Mouse (Mus musculus) neural tube, embryonic 15.5 days (tissue): ENCODE data around the gene Stra6. TPM values are rescaled to one million over a fixed set of nuclear protein-coding genes. Genes with fewer than 3 reads are reported as not detected.
A peak's percentile ranks its signal among the peaks of the same experiment; 100 is the strongest.

ENCODE experiments used
- ATAC-seq: fragments of 200-750 bp; cut with Nextera tagmentation; 2 replicates; pipeline ENCODE4 v1.8.0; 2017; ENCODE audit warnings: mild to moderate bottlenecking, moderate TSS enrichment, moderate library complexity; ENCODE audit not compliant: low FRiP score
- H3K27ac ChIP-seq: fragments of 300-500 bp; sonication (generic); replicated peaks from 2 replicates; pipeline ENCODE4 v1.5.1; 2015; ENCODE audit warnings: mild to moderate bottlenecking, inconsistent platforms
- H3K27me3 ChIP-seq: fragments of 300-500 bp; sonication (generic); replicated peaks from 2 replicates; pipeline ENCODE4 v1.6.1; 2015; ENCODE audit warnings: inconsistent platforms
- H3K36me3 ChIP-seq: fragments of 300-500 bp; sonication (generic); 2 replicates; pipeline ENCODE4 v1.6.1; 2015; ENCODE audit warnings: inconsistent platforms
- H3K4me1 ChIP-seq: fragments of 300-500 bp; sonication (generic); 2 replicates; pipeline ENCODE4 v1.6.1; 2015; ENCODE audit warnings: inconsistent platforms
- H3K4me2 ChIP-seq: fragments of 300-500 bp; sonication (generic); 2 replicates; pipeline ENCODE4 v1.6.1; 2015; ENCODE audit warnings: inconsistent platforms, mild to moderate bottlenecking, moderate library complexity
- H3K4me3 ChIP-seq: fragments of 300-500 bp; sonication (generic); replicated peaks from 2 replicates; pipeline ENCODE4 v1.5.1; 2015; ENCODE audit warnings: mild to moderate bottlenecking, inconsistent platforms
- H3K9ac ChIP-seq: fragments of 300-500 bp; sonication (generic); replicated peaks from 2 replicates; pipeline ENCODE4 v1.6.1; 2015; ENCODE audit warnings: mild to moderate bottlenecking, inconsistent platforms
- H3K9me3 ChIP-seq: fragments of 300-500 bp; sonication (generic); replicated peaks from 2 replicates; pipeline ENCODE4 v1.6.1; 2016; ENCODE audit warnings: inconsistent platforms
- WGBS: fragments of 180-500 bp; shearing (Covaris S2); methylation state at CpG from one replicate; pipeline ENCODE4 v1.1.7; 2015; ENCODE audit warnings: mixed read lengths; 5-methylcytosine and 5-hydroxymethylcytosine counted together
- polyA plus RNA-seq: library from polyadenylated mRNA; unstranded; fragments of >200 nt; fragmentation: Nextera tagmentation; extraction: Ambion mirVana; gene quantifications from 2 replicates; pipeline ENCODE4 v1.2.1, GENCODE M21; 2015

Gene Stra6
- polyA plus RNA-seq, 1 experiment from 2014 or later = 21.5 TPM

GRCm38 (mm10) chr9:58049861-58050260 is 13.7 kb upstream of the Stra6 start:
- Histone ChIP-seq H3K9ac (no peak overlapping the region), H3K4me1 (peaks cover 58% of the 10 kb centered on the region), H3K27me3 (0 out of 2 replicates have a peak, but pooled peaks cover 5% of the 10 kb centered on the region), H3K36me3 (no peaks in the 10 kb centered on the region), H3K4me2 (no peak overlapping the region), H3K9me3 (no peaks in the 10 kb centered on the region), H3K4me3 (no peak overlapping the region), H3K27ac (no peak overlapping the region)
- ATAC-seq = no peak
- 68% methylated on average over 7 of the region's 7 CpGs for WGBS

DNA sequence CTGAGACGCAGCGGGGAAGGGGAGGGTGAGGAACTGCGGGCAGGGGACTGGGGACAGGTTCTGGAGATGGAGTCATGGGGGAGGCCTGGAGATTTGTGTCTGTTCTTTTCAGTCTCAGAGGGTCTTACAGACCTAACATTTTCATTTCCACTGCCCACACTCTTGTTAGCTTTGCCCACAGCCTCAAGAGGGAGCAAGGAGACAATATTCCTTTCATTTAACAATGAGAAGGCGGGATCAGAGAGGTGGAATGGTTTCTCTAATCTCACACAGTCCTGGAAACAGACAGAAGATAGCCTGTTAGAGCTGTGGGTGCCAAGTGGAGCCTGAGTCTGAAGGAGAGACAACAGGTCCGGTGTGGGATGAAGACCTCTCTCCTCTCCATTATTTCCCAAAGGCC is 11.7 kb upstream of the Stra6 start:
- H3K27me3 ChIP-seq = 0 out of 2 replicates have a peak, but pooled peaks cover 5% of the 10 kb centered on the region
- no peak overlapping the region for H3K4me2 ChIP-seq
- WGBS = 28% methylated on average over 5 of the region's 5 CpGs
- H3K9ac ChIP-seq = no peak overlapping the region
- peaks cover 58% of the 10 kb centered on the region for H3K4me1 ChIP-seq
- no peak overlapping the region for H3K4me3 ChIP-seq
- H3K9me3 ChIP-seq = no peaks in the 10 kb centered on the region
- H3K36me3 ChIP-seq = no peaks in the 10 kb centered on the region
- no peak overlapping the region for H3K27ac ChIP-seq
- 0 out of 2 replicates have a peak, but pooled peaks have one; percentile 8 for ATAC-seq

GRCm38 (mm10) chr9:58053102-58053501 is 10.5 kb upstream of the Stra6 start:
- Histone ChIP-seq H3K4me3 (no peak overlapping the region), H3K27ac (no peak overlapping the region), H3K27me3 (peaks cover 5% of the 10 kb centered on the region; the same call in 1 of the 2 replicates), H3K9ac (no peak overlapping the region), H3K36me3 (no peaks in the 10 kb centered on the region), H3K4me2 (no peak overlapping the region), H3K4me1 (peaks cover 48% of the 10 kb centered on the region), H3K9me3 (no peaks in the 10 kb centered on the region)
- no peak for ATAC-seq
- WGBS = 15% methylated on average over 3 of the region's 3 CpGs

DNA sequence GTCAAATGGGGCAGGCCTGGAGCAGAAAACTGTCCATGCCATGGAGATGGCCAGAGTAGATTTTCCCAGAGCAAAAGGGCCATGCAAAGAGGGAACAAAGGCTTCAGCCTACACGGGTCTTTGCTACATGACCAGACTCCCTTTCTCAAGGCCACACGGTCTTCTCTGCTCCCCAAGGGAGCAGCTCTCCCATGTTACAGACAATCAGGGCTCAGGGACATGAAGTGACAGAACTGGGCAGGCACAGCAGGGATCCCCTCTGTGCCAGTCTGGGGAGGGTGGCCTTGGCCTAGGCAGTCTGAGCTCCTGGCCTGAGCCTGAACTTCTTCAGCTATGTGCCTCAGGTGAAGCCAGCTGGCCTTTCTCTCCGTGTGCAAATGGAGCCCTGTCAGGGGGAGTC is 10.0 kb upstream of the Stra6 start:
- no peak overlapping the region for H3K4me2 ChIP-seq

DNA sequence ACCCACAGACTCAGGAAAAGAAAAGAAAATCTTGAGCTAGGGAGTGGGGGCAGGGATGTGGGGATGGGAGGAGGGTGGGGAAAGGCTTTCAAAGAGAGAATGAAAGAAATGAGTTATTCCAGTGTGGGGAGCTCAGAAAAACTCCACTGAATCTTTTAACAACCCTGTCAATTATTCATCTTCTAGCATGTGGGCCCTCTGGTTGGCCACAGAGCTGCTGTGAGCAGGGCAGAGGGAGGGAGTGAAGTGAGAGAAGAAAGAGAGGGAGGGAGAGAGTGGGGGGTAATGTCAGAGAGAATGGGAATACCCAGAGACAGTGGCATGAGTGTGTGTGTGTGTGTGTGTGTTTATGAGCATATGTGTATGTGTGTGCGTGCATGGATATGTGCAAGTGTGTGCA is 9.6 kb upstream of the Stra6 start:
- peaks cover 39% of the 10 kb centered on the region for H3K4me1 ChIP-seq
- H3K9me3 ChIP-seq = no peaks in the 10 kb centered on the region
- peaks cover 5% of the 10 kb centered on the region; the same call in 1 of the 2 replicates for H3K27me3 ChIP-seq
- no peak overlapping the region for H3K4me2 ChIP-seq
- no peak overlapping the region for H3K27ac ChIP-seq
- H3K36me3 ChIP-seq = no peaks in the 10 kb centered on the region
- no peak overlapping the region for H3K9ac ChIP-seq
- WGBS = 94% methylated on average over 1 of the region's 1 CpGs
- H3K4me3 ChIP-seq = no peak overlapping the region
- no peak for ATAC-seq

More for the DNA sequence above, 10.0 kb upstream of the Stra6 start:
- no peaks in the 10 kb centered on the region for H3K36me3 ChIP-seq
- H3K4me3 ChIP-seq = no peak overlapping the region
- ATAC-seq = no peak
- no peak overlapping the region for H3K27ac ChIP-seq
- H3K4me1 ChIP-seq = peaks cover 44% of the 10 kb centered on the region
- 58% methylated on average over 3 of the region's 3 CpGs for WGBS
- H3K9me3 ChIP-seq = no peaks in the 10 kb centered on the region
- H3K9ac ChIP-seq = no peak overlapping the region
- peaks cover 5% of the 10 kb centered on the region; the same call in 1 of the 2 replicates for H3K27me3 ChIP-seq

DNA sequence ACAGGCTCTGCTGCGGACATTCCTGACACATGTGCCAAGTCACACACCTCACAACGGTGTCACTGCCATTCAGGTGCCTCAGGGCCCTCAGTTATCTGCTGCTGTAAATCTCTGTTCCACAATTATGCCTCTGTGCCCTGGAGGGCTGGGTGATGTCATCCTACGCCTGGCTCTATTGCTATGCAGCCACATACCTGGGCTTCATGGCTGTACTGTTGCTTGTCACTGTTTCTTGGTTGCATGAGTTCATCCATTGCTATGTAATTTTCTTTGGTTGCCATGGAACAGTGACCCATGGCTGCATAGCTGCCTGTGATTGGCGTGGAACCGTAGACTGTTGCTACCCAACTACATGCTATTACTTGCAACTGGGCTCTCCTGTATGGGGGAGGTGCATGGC is 7.9 kb upstream of the Stra6 start:
- no peak overlapping the region for H3K27ac ChIP-seq
- no peak for ATAC-seq

DNA sequence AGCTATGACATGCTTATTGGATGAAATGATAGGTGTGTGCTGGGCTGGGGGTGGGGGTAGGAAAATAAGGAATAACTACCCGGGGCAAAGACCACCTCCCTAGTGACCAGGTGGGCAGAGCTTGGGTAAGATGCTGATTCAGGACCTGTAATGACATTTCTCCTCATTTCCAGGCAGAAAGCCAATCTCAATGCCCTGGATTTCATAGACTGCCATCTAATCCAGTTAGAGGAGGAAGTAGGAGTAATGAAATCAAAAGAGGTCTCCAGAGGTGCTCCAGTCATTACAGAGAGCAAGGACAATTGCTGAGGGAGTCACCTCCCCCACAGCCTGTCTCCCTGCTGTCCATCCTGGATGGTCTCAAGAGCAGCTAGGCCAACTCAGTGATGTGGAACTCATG is 3.7 kb upstream of the Stra6 start:
- no peaks in the 10 kb centered on the region for H3K36me3 ChIP-seq
- ATAC-seq = no peak
- no peaks in the 10 kb centered on the region for H3K9me3 ChIP-seq
- no peak overlapping the region for H3K9ac ChIP-seq
- H3K4me2 ChIP-seq = no peak overlapping the region
- H3K27ac ChIP-seq = no peak overlapping the region
- no peak overlapping the region for H3K4me3 ChIP-seq
- peaks cover 3% of the 10 kb centered on the region; the same call in 1 of the 2 replicates for H3K27me3 ChIP-seq
- H3K4me1 ChIP-seq = peaks cover 38% of the 10 kb centered on the region
- 33% methylated on average over 1 of the region's 1 CpGs for WGBS

More for the DNA sequence above, 7.9 kb upstream of the Stra6 start:
- Histone ChIP-seq H3K4me1 (peaks cover 36% of the 10 kb centered on the region), H3K27me3 (peaks cover 7% of the 10 kb centered on the region; the same call in 1 of the 2 replicates), H3K9ac (no peak overlapping the region), H3K36me3 (no peaks in the 10 kb centered on the region), H3K4me3 (no peak overlapping the region), H3K4me2 (no peak overlapping the region), H3K9me3 (no peaks in the 10 kb centered on the region)
- WGBS = 65% methylated on average over 5 of the region's 5 CpGs

- Histone ChIP-seq H3K4me2 (no peak overlapping the region), H3K4me3 (no peak overlapping the region), H3K27ac (0 out of 2 replicates have a peak overlapping the region, but pooled peaks have one; percentile 18), H3K9me3 (no peaks in the 10 kb centered on the region), H3K27me3 (peaks cover 3% of the 10 kb centered on the region; the same call in 1 of the 2 replicates), H3K36me3 (no peaks in the 10 kb centered on the region), H3K9ac (no peak overlapping the region), H3K4me1 (peaks cover 40% of the 10 kb centered on the region)
- WGBS = 11% methylated on average over 23 of the region's 23 CpGs
- ATAC-seq = peak; percentile 46; the same call in 1 of the 2 replicates
Observed at GRCm38 (mm10) chr9:58060677-58061667, 2.6 kb upstream of the Stra6 start.

DNA sequence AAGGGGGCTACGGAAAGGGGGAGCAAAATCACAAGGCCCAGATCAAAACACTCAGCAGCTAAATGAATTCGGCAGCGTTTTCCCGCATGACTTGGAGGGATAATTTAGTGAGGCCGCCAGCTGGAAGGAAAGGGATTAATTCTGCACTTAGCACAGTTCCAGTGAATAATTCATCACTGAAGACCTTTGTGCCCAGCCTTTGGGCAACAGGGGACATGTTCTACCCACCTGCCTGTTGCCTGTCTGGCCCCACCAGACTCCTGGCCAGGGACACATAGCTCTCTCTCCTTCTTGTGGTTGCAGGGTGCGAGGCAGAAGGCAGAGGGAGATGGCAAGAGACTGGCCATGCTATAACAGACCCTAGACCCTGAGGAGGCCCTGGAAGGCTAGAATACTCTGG is 1.9 kb downstream of the Stra6 start:
- no peaks in the 10 kb centered on the region for H3K36me3 ChIP-seq
- H3K4me1 ChIP-seq = peaks cover 37% of the 10 kb centered on the region
- no peak overlapping the region for H3K4me2 ChIP-seq
- ATAC-seq = no peak
- no peak overlapping the region for H3K4me3 ChIP-seq
- H3K9ac ChIP-seq = no peak overlapping the region
- 20% methylated on average over 6 of the region's 6 CpGs for WGBS
- no peaks in the 10 kb centered on the region for H3K9me3 ChIP-seq
- 0 out of 2 replicates have a peak overlapping the region, but pooled peaks have one; percentile 11 for H3K27ac ChIP-seq
- H3K27me3 ChIP-seq = 0 out of 2 replicates have a peak, but pooled peaks cover 7% of the 10 kb centered on the region

GRCm38 (mm10) chr9:58065977-58066730 is 2.6 kb downstream of the Stra6 start:
- H3K36me3 ChIP-seq = no peaks in the 10 kb centered on the region
- H3K4me3 ChIP-seq = no peak overlapping the region
- 79% methylated on average over 6 of the region's 6 CpGs for WGBS
- peak; percentile 51; the same call in 1 of the 2 replicates for ATAC-seq
- no peak overlapping the region for H3K4me2 ChIP-seq
- H3K4me1 ChIP-seq = peaks cover 31% of the 10 kb centered on the region
- no peak overlapping the region for H3K9ac ChIP-seq
- 0 out of 2 replicates have a peak overlapping the region, but pooled peaks have one; percentile 11 for H3K27ac ChIP-seq
- H3K27me3 ChIP-seq = 0 out of 2 replicates have a peak, but pooled peaks cover 8% of the 10 kb centered on the region
- no peaks in the 10 kb centered on the region for H3K9me3 ChIP-seq

GRCm38 (mm10) chr9:58066731-58067095 is 3.1 kb downstream of the Stra6 start:
- no peak for ATAC-seq
- Histone ChIP-seq H3K4me3 (no peak overlapping the region), H3K9ac (no peak overlapping the region), H3K36me3 (no peaks in the 10 kb centered on the region), H3K27me3 (0 out of 2 replicates have a peak, but pooled peaks cover 8% of the 10 kb centered on the region), H3K9me3 (no peaks in the 10 kb centered on the region), H3K27ac (0 out of 2 replicates have a peak overlapping the region, but pooled peaks have one; percentile 11), H3K4me2 (no peak overlapping the region), H3K4me1 (peaks cover 28% of the 10 kb centered on the region)
- WGBS = 79% methylated on average over 6 of the region's 6 CpGs
